Mouse (Mus musculus): ENCODE measurements around the gene Adamtsl1.

The Adamtsl1 gene

GRCm38 (mm10) chr4:86046881-86047280, 532.9 kb downstream of the Adamtsl1 start:
- no peak for DNase-seq (ENCODE audit: low spot score in 2 of 2)

DNA sequence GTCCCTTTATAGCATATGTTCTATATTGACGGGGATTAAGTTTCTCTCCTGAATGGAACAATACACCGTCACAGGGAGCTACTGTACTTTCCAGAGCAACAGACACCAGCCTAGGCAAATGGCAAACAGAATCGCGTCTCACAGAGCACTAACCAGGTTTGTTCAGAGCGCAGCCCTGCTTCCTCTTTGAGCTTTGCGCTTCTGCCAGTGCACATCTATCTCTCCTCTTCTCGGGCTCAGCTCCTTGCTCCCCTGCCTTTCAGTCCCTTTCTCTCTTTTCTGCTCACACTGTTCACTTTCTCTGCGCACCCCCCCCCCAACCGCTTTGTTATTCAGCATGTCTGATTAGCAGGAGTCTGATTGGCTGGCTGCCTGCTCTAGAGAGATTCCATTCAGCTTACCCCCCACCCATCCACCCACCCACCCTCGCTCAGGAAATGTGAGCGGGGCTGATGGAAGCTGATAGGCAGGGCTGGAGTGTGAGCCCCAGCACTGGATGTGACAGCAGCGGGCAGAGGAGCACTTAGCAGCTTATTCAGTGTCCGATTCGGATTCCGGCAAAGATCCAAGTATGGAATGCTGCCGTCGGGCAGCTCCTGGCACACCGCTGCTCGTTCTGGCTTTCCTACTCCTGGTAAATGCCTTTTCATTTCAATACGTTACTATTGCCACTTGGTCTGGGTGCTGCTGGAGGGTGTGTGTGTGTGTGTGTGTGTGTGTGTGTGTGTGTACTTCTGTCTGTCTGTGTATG, 539.7 kb downstream of the Adamtsl1 start:
- DNase-seq (ENCODE audit: low spot score in 2 of 2) = peak; percentile 11 to 25

DNA sequence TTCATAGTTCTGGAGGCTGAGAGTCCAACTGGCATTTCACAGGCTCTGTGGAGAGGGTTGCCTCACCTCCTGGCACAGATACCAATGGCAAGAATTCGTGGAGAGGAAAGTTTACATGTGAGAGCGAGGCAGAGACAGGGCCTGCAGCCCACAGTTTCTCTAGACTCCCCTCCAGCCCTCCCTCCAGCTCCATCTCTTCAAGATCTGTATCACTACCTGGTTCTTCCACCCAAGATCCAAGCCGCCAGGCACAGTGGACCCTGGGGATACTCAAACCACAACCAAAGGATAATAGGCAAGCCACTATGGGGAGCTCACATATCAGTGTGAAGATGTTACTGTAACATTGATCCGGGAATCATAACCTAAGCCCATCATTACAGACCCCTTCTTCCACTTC, 546.6 kb downstream of the Adamtsl1 start:
- no peak for DNase-seq (ENCODE audit: low spot score in 2 of 2)

DNA sequence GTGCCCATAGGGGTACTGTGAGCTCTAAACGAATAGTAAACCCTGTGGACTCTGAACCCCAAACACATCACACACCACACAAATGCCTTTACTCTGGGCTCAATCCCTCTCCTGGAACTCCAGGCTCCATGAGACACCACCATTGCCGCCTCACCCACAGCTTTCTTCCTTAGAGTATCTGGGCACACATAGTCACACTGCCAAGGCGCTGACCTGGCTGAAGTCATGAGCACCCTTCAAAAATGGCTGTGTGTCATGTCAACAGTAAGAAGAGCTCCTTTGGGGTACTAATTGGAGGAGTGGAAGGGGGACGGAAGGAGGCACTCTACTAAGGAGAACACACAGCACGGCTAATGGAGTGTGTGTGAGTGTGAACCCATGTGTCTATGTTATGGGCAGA, 554.4 kb downstream of the Adamtsl1 start:
- no peak for DNase-seq (ENCODE audit: low spot score in 2 of 2)

- DNase-seq (ENCODE audit: low spot score in 2 of 2) = no peak
These were observed 555.1 kb downstream of the Adamtsl1 start for GRCm38 (mm10) chr4:86068875-86069718.

DNA sequence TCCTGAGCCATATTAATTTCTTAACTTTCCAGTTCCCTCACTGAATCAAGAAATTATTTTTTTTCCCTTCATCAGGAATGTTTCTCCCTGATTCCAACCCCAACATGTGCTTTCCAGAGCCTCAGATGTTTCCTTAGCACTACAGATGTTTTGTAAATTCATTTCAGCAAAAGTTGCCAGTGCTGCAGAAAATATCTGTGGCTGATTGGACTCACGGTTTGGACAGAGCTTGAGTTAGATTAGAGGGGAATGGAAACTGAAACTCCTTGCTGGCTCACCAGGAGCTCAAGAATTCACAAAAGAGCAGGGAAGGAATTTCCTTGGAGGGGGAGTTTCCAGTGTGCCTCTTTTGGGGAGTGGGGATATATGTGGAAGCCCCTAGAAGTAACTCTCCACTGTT, 560.9 kb downstream of the Adamtsl1 start:
- no peak for DNase-seq (ENCODE audit: low spot score in 2 of 2)

DNA sequence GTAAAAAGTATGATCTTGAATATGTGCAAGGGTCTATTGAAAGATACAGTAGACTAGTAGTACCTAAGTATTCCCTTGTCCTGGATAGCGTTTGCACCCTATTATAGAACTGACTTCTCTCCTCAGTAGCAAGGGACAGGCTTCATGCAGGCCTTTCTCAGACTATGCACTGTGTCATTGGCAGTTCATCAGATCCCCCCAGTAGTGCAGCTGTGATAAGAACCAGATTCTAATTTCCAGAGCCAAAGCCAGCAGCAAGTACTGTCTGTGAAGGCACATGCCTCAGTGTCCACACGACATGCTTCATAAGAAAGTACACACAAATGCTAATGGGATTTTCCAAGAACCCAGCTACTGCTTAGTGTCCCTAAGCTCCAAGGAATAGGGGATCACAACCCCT, 563.4 kb downstream of the Adamtsl1 start:
- no peak for DNase-seq (ENCODE audit: low spot score in 2 of 2)

- no peak for DNase-seq (ENCODE audit: low spot score in 2 of 2)
These were observed 563.9 kb downstream of the Adamtsl1 start for GRCm38 (mm10) chr4:86077854-86078253.

GRCm38 (mm10) chr4:86087508-86087907, 573.5 kb downstream of the Adamtsl1 start:
- no peak for DNase-seq (ENCODE audit: low spot score in 2 of 2)

GRCm38 (mm10) chr4:86103207-86103606, 589.2 kb downstream of the Adamtsl1 start:
- DNase-seq (ENCODE audit: low spot score in 2 of 2) = no peak

DNA sequence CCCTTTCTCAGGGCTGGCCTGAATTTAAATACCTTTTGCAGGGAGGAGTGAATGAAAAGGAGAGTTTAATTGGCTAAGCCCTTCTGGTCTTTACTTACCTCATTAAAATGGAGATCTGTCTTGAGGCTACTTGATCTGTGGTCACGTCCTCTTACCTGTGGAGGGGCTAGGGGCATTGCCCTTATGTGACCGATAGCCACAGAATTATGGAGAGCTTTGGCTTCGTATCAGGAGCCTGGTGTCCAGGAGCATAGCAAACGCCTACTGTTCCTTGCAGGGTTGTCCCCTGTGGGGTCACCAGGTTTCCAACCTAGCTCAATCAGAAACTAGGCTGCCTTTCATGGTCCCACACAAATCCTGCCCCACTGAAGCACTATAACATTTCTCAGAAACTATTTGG, 594.4 kb downstream of the Adamtsl1 start:
- DNase-seq (ENCODE audit: low spot score in 2 of 2) = no peak

DNA sequence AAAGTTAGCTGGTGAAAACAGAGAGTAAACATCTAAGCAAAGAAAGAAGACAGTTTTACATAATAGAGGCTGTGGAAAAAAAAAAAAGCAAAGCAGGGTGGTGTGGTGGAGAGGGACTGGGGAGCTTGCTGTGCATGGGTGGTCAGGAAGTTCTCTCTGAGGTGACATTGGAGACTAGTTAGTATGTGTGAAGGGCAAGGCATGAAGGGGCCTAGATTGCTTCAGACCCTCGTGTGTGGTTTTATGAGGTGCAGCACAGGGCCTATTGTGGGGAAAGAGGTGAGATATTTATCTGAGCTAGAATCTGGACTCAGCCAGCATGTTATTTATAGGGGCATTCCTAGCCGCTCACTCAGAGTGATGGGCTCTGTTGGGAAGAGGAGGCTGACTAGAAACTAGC, 605.1 kb downstream of the Adamtsl1 start:
- DNase-seq (ENCODE audit: low spot score in 2 of 2) = no peak

DNA sequence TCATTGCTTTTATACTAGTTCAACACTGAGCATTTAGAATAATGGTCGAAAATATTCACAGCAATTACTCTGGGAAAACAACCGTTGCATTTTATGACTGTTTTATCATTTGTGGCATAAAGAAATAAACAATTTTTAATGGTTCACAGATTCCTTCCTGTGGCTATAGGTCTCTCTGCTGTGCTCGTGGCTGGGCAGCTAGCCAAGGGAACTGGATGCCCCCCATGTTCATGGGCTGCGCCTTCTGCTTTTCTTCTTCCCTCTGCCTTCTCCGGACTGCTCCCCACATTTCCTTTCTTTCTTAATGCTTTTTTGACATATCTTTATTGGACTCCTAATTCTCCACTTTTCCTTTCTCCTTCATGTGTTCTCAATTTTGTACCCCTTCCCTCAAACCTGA, 608.5 kb downstream of the Adamtsl1 start:
- no peak for DNase-seq (ENCODE audit: low spot score in 2 of 2)

DNA sequence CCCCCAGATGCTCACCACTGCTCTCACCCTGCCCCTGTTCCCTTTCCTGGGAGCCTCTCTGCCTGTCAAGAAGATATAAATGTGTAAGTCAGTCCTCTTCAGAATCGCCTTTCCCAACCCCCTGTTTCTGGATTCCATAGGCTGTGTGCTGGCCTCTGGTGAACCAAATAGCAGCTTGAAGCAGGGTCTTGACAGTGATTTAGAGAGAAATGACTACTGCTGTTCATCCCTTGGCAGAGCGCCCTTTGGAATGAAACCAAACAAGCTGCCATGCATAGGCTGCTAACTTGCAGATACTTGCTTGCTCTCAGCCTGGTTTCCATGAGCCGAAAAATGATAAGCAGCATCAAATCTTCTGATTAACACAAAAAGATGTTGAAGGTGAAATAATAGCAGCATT, 610.4 kb downstream of the Adamtsl1 start:
- peak; percentile 10 to 33 for DNase-seq (ENCODE audit: low spot score in 2 of 2)

DNA sequence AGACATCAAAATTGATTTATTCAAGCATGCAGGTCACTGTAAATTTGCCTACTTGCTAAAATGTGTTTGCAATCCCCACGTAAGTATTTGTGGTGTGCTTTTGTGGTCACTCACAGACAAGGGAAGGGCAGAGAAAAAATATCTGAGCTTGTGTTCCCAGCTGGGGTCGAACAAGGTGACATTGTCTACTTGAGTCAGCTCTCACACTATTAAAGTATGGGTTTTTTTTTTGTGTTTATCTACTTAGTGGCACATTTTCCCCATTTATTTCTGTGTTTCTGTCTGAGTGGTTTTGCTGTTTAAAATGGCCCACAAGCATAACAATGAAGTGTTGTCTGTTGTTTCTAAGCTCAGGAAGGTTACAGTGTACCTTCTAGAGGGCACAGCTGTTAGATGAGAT, 612.7 kb downstream of the Adamtsl1 start:
- DNase-seq (ENCODE audit: low spot score in 2 of 2) = no peak

- no peak for DNase-seq (ENCODE audit: low spot score in 2 of 2)
These were observed 644.6 kb downstream of the Adamtsl1 start for GRCm38 (mm10) chr4:86158551-86158950.

- DNase-seq (ENCODE audit: low spot score in 2 of 2) = no peak
These were observed 645.4 kb downstream of the Adamtsl1 start for GRCm38 (mm10) chr4:86159362-86159761.

GRCm38 (mm10) chr4:86170763-86171162, 656.8 kb downstream of the Adamtsl1 start:
- no peak for DNase-seq (ENCODE audit: low spot score in 2 of 2)

DNA sequence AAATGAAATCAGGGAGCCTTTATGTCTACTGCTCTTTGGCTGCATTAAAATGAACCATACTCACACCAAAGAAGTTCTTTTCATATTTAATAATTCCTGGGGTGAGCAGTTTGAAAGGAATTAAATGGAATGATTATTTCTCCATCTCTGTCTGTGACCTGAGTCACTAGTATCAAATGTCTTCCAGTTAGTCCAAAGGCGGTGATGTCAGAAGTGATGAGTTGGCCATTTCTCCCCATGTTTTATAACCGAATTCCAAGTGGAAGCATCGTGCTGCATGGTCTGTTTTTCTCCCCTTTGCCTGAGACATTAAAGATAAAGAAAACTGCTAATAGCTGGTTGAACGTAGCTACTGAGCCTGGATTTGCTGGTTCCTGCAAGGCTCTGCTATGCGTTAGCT, 657.5 kb downstream of the Adamtsl1 start:
- DNase-seq (ENCODE audit: low spot score in 2 of 2) = no peak

DNA sequence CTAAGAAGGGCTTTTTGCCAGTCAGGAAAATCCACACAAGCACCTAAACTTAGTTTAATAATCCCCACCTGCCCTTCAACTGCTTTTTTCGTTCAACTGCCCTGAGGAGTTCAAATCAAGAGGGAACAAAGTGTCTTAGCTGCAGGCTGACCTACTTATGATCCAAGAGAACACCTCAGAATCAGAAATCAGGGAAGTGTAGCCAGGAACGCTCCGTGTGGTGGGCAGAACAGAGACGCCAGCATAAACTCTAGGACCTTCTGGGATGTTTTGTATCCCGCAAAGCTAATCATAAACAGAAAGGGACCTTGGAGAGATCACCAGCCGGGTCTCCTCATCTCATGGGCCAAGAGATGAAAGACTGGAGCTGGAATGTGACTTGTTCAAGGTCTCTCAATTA, 663.5 kb downstream of the Adamtsl1 start:
- DNase-seq (ENCODE audit: low spot score in 2 of 2) = no peak

GRCm38 (mm10) chr4:86178116-86178515, 664.1 kb downstream of the Adamtsl1 start:
- DNase-seq (ENCODE audit: low spot score in 2 of 2) = no peak

DNA sequence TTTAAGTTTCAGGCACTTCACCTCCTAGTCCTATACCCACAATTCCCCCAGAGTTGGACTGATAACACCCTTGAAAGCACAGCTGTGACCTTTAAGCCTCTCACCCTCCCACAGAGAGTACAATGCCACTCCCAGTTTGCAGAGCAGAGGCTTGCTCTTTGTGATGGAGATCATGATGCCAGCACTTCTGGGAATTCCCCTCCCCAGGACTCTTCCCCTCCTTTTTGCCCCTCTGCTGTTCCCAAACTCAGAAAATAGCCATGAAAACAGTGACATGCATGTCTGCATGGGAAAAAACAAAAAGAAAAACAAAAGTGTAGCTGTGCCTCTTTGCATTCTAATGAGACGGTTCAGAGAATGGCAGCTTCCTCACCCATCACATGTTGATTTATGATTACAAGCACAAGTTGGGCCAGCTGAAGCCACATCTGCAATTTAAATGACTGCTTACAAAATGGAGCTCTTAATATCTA, 669.8 kb downstream of the Adamtsl1 start:
- no peak for DNase-seq (ENCODE audit: low spot score in 2 of 2)

DNA sequence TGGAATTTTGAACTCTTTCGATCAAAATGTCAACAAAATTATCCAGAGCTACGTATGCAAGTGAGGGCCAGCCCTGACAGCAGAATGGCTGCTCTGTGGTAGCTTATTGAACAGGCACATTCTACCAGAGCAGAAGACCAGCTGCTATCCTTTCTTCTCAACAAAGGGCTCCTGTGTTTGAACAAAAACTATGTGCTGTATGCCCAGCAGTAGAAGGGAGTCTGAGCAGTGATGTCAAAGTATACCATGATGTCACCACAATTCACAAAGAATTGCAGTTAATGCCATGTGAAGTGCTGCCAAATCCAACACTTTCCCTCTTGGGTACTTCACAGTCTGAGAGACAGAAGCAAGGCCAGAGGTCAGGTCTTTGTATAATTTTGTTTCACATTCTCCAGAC, 675.9 kb downstream of the Adamtsl1 start:
- no peak for DNase-seq (ENCODE audit: low spot score in 2 of 2)
